Mouse (Mus musculus) MEL (cell line): ENCODE results near the gene Psmb5.

Experiments used
- CHD1 ChIP-seq: IDR thresholded peaks from 2 replicates; pipeline ENCODE4 v1.6.1; 2012; ENCODE audit warnings: low read depth, mild to moderate bottlenecking, inconsistent platforms, low read length, improper control_type of control experiment
- CTCF ChIP-seq, 3 experiments: IDR thresholded peaks in 2 of 3; conservative IDR thresholded peaks in 1 of 3; 2 replicates each; pipeline ENCODE4 v1.5.1; 2011 to 2012; ENCODE audit warnings: low read length in 3 of 3, low read depth in 2 of 3, mild to moderate bottlenecking in 2 of 3, improper control_type of control experiment in 1 of 3, inconsistent platforms in 1 of 3, mixed read lengths in 1 of 3, moderate library complexity in 1 of 3; ENCODE audit not compliant: control insufficient read depth in 1 of 3, insufficient read depth in 1 of 3, poor library complexity in 1 of 3, severe bottlenecking in 1 of 3
- EP300 ChIP-seq, 2 experiments: IDR thresholded peaks; 2 replicates each; pipeline ENCODE4 v1.6.1; 2011; ENCODE audit warnings: improper control_type of control experiment in 2 of 2, low read length in 2 of 2, low read depth in 1 of 2, mild to moderate bottlenecking in 1 of 2
- ETS1 ChIP-seq: IDR thresholded peaks from 2 replicates; pipeline ENCODE4 v1.6.1; 2012; ENCODE audit warnings: low read depth, mild to moderate bottlenecking, inconsistent platforms, low read length, improper control_type of control experiment, moderate library complexity
- MXI1 ChIP-seq: IDR thresholded peaks from 2 replicates; pipeline ENCODE4 v1.6.1; 2011; ENCODE audit warnings: mild to moderate bottlenecking, low read depth, low read length, improper control_type of control experiment
- NRF1 ChIP-seq: IDR thresholded peaks from 2 replicates; pipeline ENCODE4 v1.6.1; 2014; ENCODE audit warnings: low read depth, mild to moderate bottlenecking, inconsistent platforms, low read length, improper control_type of control experiment, moderate library complexity; ENCODE audit not compliant: poor library complexity, insufficient read depth, severe bottlenecking
- SIN3A ChIP-seq: IDR thresholded peaks from 2 replicates; pipeline ENCODE4 v1.6.1; 2012; ENCODE audit warnings: low read length, improper control_type of control experiment, inconsistent platforms
- TCF12 ChIP-seq: IDR thresholded peaks from 2 replicates; pipeline ENCODE4 v1.6.1; 2014; ENCODE audit warnings: low read depth, mild to moderate bottlenecking, inconsistent platforms, low read length, improper control_type of control experiment, moderate library complexity
- USF2 ChIP-seq, 2 experiments: IDR thresholded peaks; 2 replicates each; pipeline ENCODE4 v1.6.1; 2011 to 2012; ENCODE audit warnings: improper control_type of control experiment in 2 of 2, low read length in 2 of 2, borderline replicate concordance in 1 of 2, inconsistent platforms in 1 of 2, low read depth in 1 of 2, mild to moderate bottlenecking in 1 of 2; ENCODE audit not compliant: insufficient read depth in 1 of 2
- ZKSCAN1 ChIP-seq: IDR thresholded peaks from 2 replicates; pipeline ENCODE4 v1.6.1; 2012; ENCODE audit warnings: low read depth, mild to moderate bottlenecking, inconsistent platforms, low read length, improper control_type of control experiment, moderate library complexity
- ZMIZ1 ChIP-seq: IDR thresholded peaks from 2 replicates; pipeline ENCODE4 v1.6.1; 2012; ENCODE audit warnings: low read depth, mild to moderate bottlenecking, inconsistent platforms, low read length, improper control_type of control experiment, moderate library complexity
- ZNF384 ChIP-seq: IDR thresholded peaks from 2 replicates; pipeline ENCODE4 v1.6.1; 2012; ENCODE audit warnings: low read depth, mild to moderate bottlenecking, inconsistent platforms, low read length, improper control_type of control experiment

GRCm38 (mm10) chr14:54652787-54653186 lies 35.0 kb upstream of the Psmb5 start:
- TF ChIP-seq USF2 (IDR thresholded peaks at IDR 0.05; ENCODE audit: borderline replicate concordance in 1 of 2, insufficient read depth in 1 of 2, low read depth in 1 of 2, low read length in 2 of 2) (no peak), TCF12 (no peak), MXI1 (no peak), SIN3A (no peak), ETS1 (no peak), EP300 (IDR thresholded peaks at IDR 0.05; ENCODE audit: low read depth in 1 of 2, low read length in 2 of 2) (no peak), ZNF384 (no peak), CTCF (IDR thresholded peaks at IDR 0.05 in 2 of 3, conservative IDR thresholded peaks at IDR 0.05 in 1 of 3; ENCODE audit: control insufficient read depth in 1 of 3, insufficient read depth in 1 of 3, low read depth in 2 of 3, low read length in 3 of 3, poor library complexity in 1 of 3, severe bottlenecking in 1 of 3) (no peak), ZKSCAN1 (no peak), NRF1 (no peak), CHD1 (no peak), ZMIZ1 (no peak)
